Comparison of ENCODE assay signal across 10 mouse cellular contexts in the genomic region with DNA sequence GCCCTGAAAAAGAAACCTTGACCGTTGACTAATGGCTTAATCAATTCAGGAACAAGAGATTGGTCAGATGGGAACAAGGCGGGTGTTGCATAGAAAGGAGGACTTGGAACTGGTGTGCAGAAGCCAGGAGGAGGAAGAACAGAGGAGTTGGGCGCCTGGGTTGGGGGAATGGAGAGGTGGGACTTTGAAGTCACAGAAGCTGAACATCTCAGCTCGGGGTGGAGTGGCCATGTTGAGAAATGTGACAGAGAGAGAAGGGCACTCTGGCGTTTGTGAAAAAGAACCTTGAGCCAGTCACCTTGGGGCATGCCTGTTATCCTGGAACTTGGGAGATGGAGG. TPM values are rescaled to one million over a fixed set of nuclear protein-coding genes. Genes with fewer than 3 reads are reported as not detected.
A peak's percentile ranks its signal among the peaks of the same experiment; 100 is the strongest.
DNase-seq lines count a peak whose midpoint lies in the region; ATAC-seq and TF ChIP-seq lines count a peak whose summit lies in the region.
"Had no signal": no experiment of that assay in that cellular context is flagged by ENCODE, and none has a peak within 500 bp of the region (broad histone marks: within the 10 kb centered on the region; RNA-seq: fewer than 3 reads in every experiment).

No protein-coding gene starts in this region.

- 68% methylated on average over 5 of the region's 5 CpGs for WGBS in embryonic facial prominence, embryonic 13.5 days
- WGBS in embryonic facial prominence, embryonic 10.5 days: 64% methylated on average over 5 of the region's 5 CpGs
- WGBS in limb, embryonic 13.5 days: 61% methylated on average over 5 of the region's 5 CpGs
- 59% methylated on average over 5 of the region's 5 CpGs for WGBS in limb, embryonic 10.5 days
- WGBS in liver, embryonic 12.5 days (ENCODE audit: insufficient replicate concordance): 38% methylated on average over 5 of the region's 5 CpGs

- no peaks in the 10 kb centered on the region for H3K9me3 ChIP-seq in embryonic facial prominence, embryonic 13.5 days
- H3K9me3 ChIP-seq in embryonic facial prominence, embryonic 10.5 days: no peaks in the 10 kb centered on the region
- no peaks in the 10 kb centered on the region for H3K9me3 ChIP-seq in limb, embryonic 13.5 days
- H3K9me3 ChIP-seq in limb, embryonic 10.5 days (replicated peaks): no peaks in the 10 kb centered on the region
- no peaks in the 10 kb centered on the region for H3K9me3 ChIP-seq in liver, embryonic 12.5 days (replicated peaks)
- H3K9me3 ChIP-seq: midbrain, embryonic 15.5 days had no signal

- H3K36me3 ChIP-seq in embryonic facial prominence, embryonic 13.5 days: peaks cover under 1% of the 10 kb centered on the region
- peaks cover 5% of the 10 kb centered on the region for H3K36me3 ChIP-seq in embryonic facial prominence, embryonic 10.5 days (replicated peaks)
- H3K36me3 ChIP-seq in limb, embryonic 13.5 days: peaks cover under 1% of the 10 kb centered on the region
- H3K36me3 ChIP-seq in limb, embryonic 10.5 days: peaks cover 5% of the 10 kb centered on the region
- H3K36me3 ChIP-seq in liver, embryonic 12.5 days: peaks cover under 1% of the 10 kb centered on the region
- H3K36me3 ChIP-seq: midbrain, embryonic 15.5 days had no signal

- no peaks in the 10 kb centered on the region for H3K27me3 ChIP-seq in embryonic facial prominence, embryonic 13.5 days
- peaks cover 10% of the 10 kb centered on the region for H3K27me3 ChIP-seq in embryonic facial prominence, embryonic 10.5 days (replicated peaks; ENCODE audit: low read depth, poor library complexity, severe bottlenecking)
- no peaks in the 10 kb centered on the region for H3K27me3 ChIP-seq in limb, embryonic 13.5 days
- no peaks in the 10 kb centered on the region for H3K27me3 ChIP-seq in limb, embryonic 10.5 days (ENCODE audit: low read depth, poor library complexity, severe bottlenecking)
- 0 out of 2 replicates have a peak, but pooled peaks cover 6% of the 10 kb centered on the region for H3K27me3 ChIP-seq in liver, embryonic 12.5 days (replicated peaks)

- no peak for ATAC-seq in embryonic facial prominence, embryonic 13.5 days (ENCODE audit: insufficient number of reproducible peaks, insufficient read depth, low FRiP score, low TSS enrichment, low read depth)
- no peak for ATAC-seq in limb, embryonic 13.5 days (ENCODE audit: low FRiP score, low read depth)
- no peak for ATAC-seq in liver, embryonic 12.5 days
- no peak for ATAC-seq in megakaryocyte, adult 5-6 weeks (ENCODE audit: poor library complexity, severe bottlenecking)
- ATAC-seq: hindbrain, postnatal 0 days; midbrain, embryonic 15.5 days had no signal

- H3K27ac ChIP-seq in embryonic facial prominence, embryonic 13.5 days: no peak overlapping the region
- H3K27ac ChIP-seq in embryonic facial prominence, embryonic 10.5 days (replicated peaks): no peak overlapping the region; the same call in 1 of the 2 replicates
- H3K27ac ChIP-seq in limb, embryonic 13.5 days: no peak overlapping the region
- no peak overlapping the region for H3K27ac ChIP-seq in limb, embryonic 10.5 days
- H3K27ac ChIP-seq in bone marrow macrophage, adult 2 months (ENCODE audit: insufficient read depth, low read depth, low read length): peak overlapping the region; percentile 13; the same call in 1 of the 2 replicates
- no peak overlapping the region for H3K27ac ChIP-seq in liver, embryonic 12.5 days
- H3K27ac ChIP-seq: hindbrain, postnatal 0 days; midbrain, embryonic 15.5 days had no signal

- H3K4me1 ChIP-seq in embryonic facial prominence, embryonic 13.5 days: peaks cover 69% of the 10 kb centered on the region
- H3K4me1 ChIP-seq in embryonic facial prominence, embryonic 10.5 days: peaks cover 85% of the 10 kb centered on the region
- H3K4me1 ChIP-seq in limb, embryonic 13.5 days: peaks cover 73% of the 10 kb centered on the region
- H3K4me1 ChIP-seq in limb, embryonic 10.5 days: peaks cover 85% of the 10 kb centered on the region
- peaks cover 59% of the 10 kb centered on the region for H3K4me1 ChIP-seq in bone marrow macrophage, adult 2 months (ENCODE audit: control insufficient read depth, insufficient read depth, low read length)
- H3K4me1 ChIP-seq in liver, embryonic 12.5 days: peaks cover 80% of the 10 kb centered on the region

- no peak overlapping the region for H3K4me3 ChIP-seq in embryonic facial prominence, embryonic 13.5 days
- no peak overlapping the region for H3K4me3 ChIP-seq in embryonic facial prominence, embryonic 10.5 days
- 0 out of 2 replicates have a peak overlapping the region, but pooled peaks have one; percentile 80 for H3K4me3 ChIP-seq in limb, embryonic 13.5 days
- H3K4me3 ChIP-seq in limb, embryonic 10.5 days: no peak overlapping the region
- H3K4me3 ChIP-seq in bone marrow macrophage, adult 2 months (ENCODE audit: insufficient read depth, low read length): peak overlapping the region; percentile 89
- no peak overlapping the region for H3K4me3 ChIP-seq in liver, embryonic 12.5 days
- H3K4me3 ChIP-seq: midbrain, embryonic 15.5 days had no signal

- TF ChIP-seq POLR2A in bone marrow macrophage, adult 2 months (IDR thresholded peaks at IDR 0.05; ENCODE audit: borderline replicate concordance, low read depth, low read length): no peak

- no peak for TF ChIP-seq CTCF in bone marrow macrophage, adult 2 months (IDR thresholded peaks at IDR 0.05; ENCODE audit: low read depth, low read length)

- peak overlapping the region; percentile 46; the same call in 1 of the 2 replicates for H3K9ac ChIP-seq in embryonic facial prominence, embryonic 13.5 days
- H3K9ac ChIP-seq in limb, embryonic 13.5 days: no peak overlapping the region
- H3K9ac ChIP-seq in liver, embryonic 12.5 days: no peak overlapping the region
- H3K9ac ChIP-seq: midbrain, embryonic 15.5 days had no signal

- DNase-seq in embryonic facial prominence, embryonic 10.5 days (ENCODE audit: low spot score): no peak
- DNase-seq in limb, embryonic 10.5 days (ENCODE audit: low spot score): no peak
- no peak for DNase-seq in cerebellum, postnatal 36 days

- peak overlapping the region; percentile 90 for H3K4me2 ChIP-seq in embryonic facial prominence, embryonic 13.5 days
- peak overlapping the region; percentile 97 for H3K4me2 ChIP-seq in limb, embryonic 13.5 days (replicated peaks)
- peak overlapping the region; percentile 79 for H3K4me2 ChIP-seq in liver, embryonic 12.5 days
- H3K4me2 ChIP-seq: midbrain, embryonic 15.5 days had no signal

RNA-seq across cellular contexts. Expression of gene Tnfrsf1a, which starts 2.9 kb away (rescaled TPM):
- polyA plus RNA-seq in embryonic facial prominence, embryonic 13.5 days (2015; fragmentation: Nextera tagmentation; extraction: Ambion mirVana): 62.3 and 67.9 TPM in 2 replicates
- 33.4 and 34.8 TPM in 2 replicates for polyA plus RNA-seq in embryonic facial prominence, embryonic 10.5 days (2016; fragmentation: Nextera tagmentation; extraction: Ambion mirVana)
- 68.7 and 71.4 TPM in 2 replicates for polyA plus RNA-seq in limb, embryonic 13.5 days (2015; fragmentation: Nextera tagmentation; extraction: Ambion mirVana)
- 41.8 and 43.6 TPM in 2 replicates for polyA plus RNA-seq in limb, embryonic 10.5 days (2016; fragmentation: Nextera tagmentation; extraction: Ambion mirVana)
- 145 and 152 TPM in 2 replicates for polyA plus RNA-seq in bone marrow macrophage, adult 2 months (2012; ENCODE audit: insufficient read depth, insufficient read length, missing spikeins)
- polyA plus RNA-seq in liver, embryonic 12.5 days (2016; fragmentation: Nextera tagmentation; extraction: Ambion mirVana): 23.0 and 23.4 TPM in 2 replicates
- 96.4 and 101 TPM in 2 replicates for total RNA-seq in megakaryocyte, adult 5-6 weeks (2015)
- total RNA-seq in megakaryocyte, adult 5-6 weeks (2017): 90.2 and 116 TPM in 2 replicates

RNA-seq across cellular contexts. Expression of gene Plekhg6, which starts 28.6 kb away (rescaled TPM):
- polyA plus RNA-seq in embryonic facial prominence, embryonic 13.5 days (2015; fragmentation: Nextera tagmentation; extraction: Ambion mirVana): 1.1 and 1.3 TPM in 2 replicates
- polyA plus RNA-seq in embryonic facial prominence, embryonic 10.5 days (2016; fragmentation: Nextera tagmentation; extraction: Ambion mirVana): 0.21 and 0.32 TPM in 2 replicates
- 0.67 and 0.86 TPM in 2 replicates for polyA plus RNA-seq in limb, embryonic 13.5 days (2015; fragmentation: Nextera tagmentation; extraction: Ambion mirVana)
- polyA plus RNA-seq in limb, embryonic 10.5 days (2016; fragmentation: Nextera tagmentation; extraction: Ambion mirVana): 0.26 and 0.33 TPM in 2 replicates
- polyA plus RNA-seq in bone marrow macrophage, adult 2 months (2012; ENCODE audit: insufficient read depth, insufficient read length, missing spikeins): not detected in 2 replicates
- 0.37 and 0.39 TPM in 2 replicates for polyA plus RNA-seq in liver, embryonic 12.5 days (2016; fragmentation: Nextera tagmentation; extraction: Ambion mirVana)
- not detected in 2 replicates for total RNA-seq in megakaryocyte, adult 5-6 weeks (2015)
- total RNA-seq in megakaryocyte, adult 5-6 weeks (2017): not detected in 2 replicates

RNA-seq across cellular contexts. Expression of gene Scnn1a, which starts 31.6 kb away (rescaled TPM):
- polyA plus RNA-seq in embryonic facial prominence, embryonic 13.5 days (2015; fragmentation: Nextera tagmentation; extraction: Ambion mirVana): 1.3 and 1.5 TPM in 2 replicates
- 0.57 and 0.87 TPM in 2 replicates for polyA plus RNA-seq in embryonic facial prominence, embryonic 10.5 days (2016; fragmentation: Nextera tagmentation; extraction: Ambion mirVana)
- 1.1 and 1.4 TPM in 2 replicates for polyA plus RNA-seq in limb, embryonic 13.5 days (2015; fragmentation: Nextera tagmentation; extraction: Ambion mirVana)
- polyA plus RNA-seq in limb, embryonic 10.5 days (2016; fragmentation: Nextera tagmentation; extraction: Ambion mirVana): 1.0 and 1.6 TPM in 2 replicates
- polyA plus RNA-seq in bone marrow macrophage, adult 2 months (2012; ENCODE audit: insufficient read depth, insufficient read length, missing spikeins): 0.88 and 1.1 TPM in 2 replicates
- polyA plus RNA-seq in liver, embryonic 12.5 days (2016; fragmentation: Nextera tagmentation; extraction: Ambion mirVana): 0.23 and 0.50 TPM in 2 replicates
- total RNA-seq in megakaryocyte, adult 5-6 weeks (2015): 9.0 and 9.5 TPM in 2 replicates
- total RNA-seq in megakaryocyte, adult 5-6 weeks (2017): 0.99 and 1.6 TPM in 2 replicates

RNA-seq across cellular contexts. Expression of gene Ltbr, which starts 38.3 kb away (rescaled TPM):
- polyA plus RNA-seq in embryonic facial prominence, embryonic 13.5 days (2015; fragmentation: Nextera tagmentation; extraction: Ambion mirVana): 33.1 TPM in 2 replicates
- 26.9 and 28.8 TPM in 2 replicates for polyA plus RNA-seq in embryonic facial prominence, embryonic 10.5 days (2016; fragmentation: Nextera tagmentation; extraction: Ambion mirVana)
- polyA plus RNA-seq in limb, embryonic 13.5 days (2015; fragmentation: Nextera tagmentation; extraction: Ambion mirVana): 45.1 and 46.2 TPM in 2 replicates
- polyA plus RNA-seq in limb, embryonic 10.5 days (2016; fragmentation: Nextera tagmentation; extraction: Ambion mirVana): 34.3 and 41.5 TPM in 2 replicates
- polyA plus RNA-seq in bone marrow macrophage, adult 2 months (2012; ENCODE audit: insufficient read depth, insufficient read length, missing spikeins): 55.6 and 60.0 TPM in 2 replicates
- 19.2 and 22.9 TPM in 2 replicates for polyA plus RNA-seq in liver, embryonic 12.5 days (2016; fragmentation: Nextera tagmentation; extraction: Ambion mirVana)
- total RNA-seq in megakaryocyte, adult 5-6 weeks (2015): 30.0 and 30.6 TPM in 2 replicates
- total RNA-seq in megakaryocyte, adult 5-6 weeks (2017): 57.1 and 59.9 TPM in 2 replicates

Comparison
In these comparisons a context has a peak if more than half of its experiments do, and no peak if none do; other contexts are left out.
1. H3K4me3 ChIP-seq: peak in limb, embryonic 13.5 days (single experiment) and bone marrow macrophage, adult 2 months (single experiment); none in embryonic facial prominence, embryonic 13.5 days (single experiment), embryonic facial prominence, embryonic 10.5 days (single experiment), limb, embryonic 10.5 days (single experiment) and liver, embryonic 12.5 days (single experiment).
2. Peak in every context shown above with its lines, with median percentiles within 50 percentile points of each other: H3K4me2 ChIP-seq.